Mouse (Mus musculus) NIH3T3 (cell line): ENCODE measurements at regions not wholly inside any gene's neighbourhood (a gene's known extent, or its start where the extent isn't known, plus 50 kb on each side); places are given as distances from the start of the nearest gene placed in this dataset.

ENCODE experiments used
- DNase-seq: peaks from one replicate; pipeline ENCODE4 v3.0.0-alpha.2; 2012; ENCODE audit warnings: low read depth

- DNase-seq = no peak
Observed at GRCm38 (mm10) chr3:65478215-65478614, 50.0 kb upstream of the Tiparp start.

DNA sequence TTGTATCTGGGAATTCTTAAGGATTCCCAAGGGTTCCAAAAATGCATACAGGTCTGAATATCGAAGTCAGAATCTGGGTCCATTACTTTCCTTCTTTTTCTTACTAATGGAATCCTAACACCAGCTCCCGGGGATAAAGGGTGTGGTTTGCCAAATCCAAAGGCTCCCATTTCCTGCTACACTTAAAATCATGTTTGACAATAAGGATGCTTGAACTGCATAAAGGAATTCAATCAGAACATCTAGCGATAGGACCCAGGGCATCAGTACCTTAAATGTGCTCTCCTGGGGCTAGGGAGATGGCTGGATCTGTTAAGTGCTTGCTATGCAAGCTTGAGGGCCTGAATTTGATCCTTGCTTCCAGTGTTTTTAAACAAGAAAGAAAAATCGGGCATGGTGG, 51.1 kb upstream of the Tiparp start:
- no peak for DNase-seq

- no peak for DNase-seq
Observed at GRCm38 (mm10) chr3:65476091-65476953, 51.9 kb upstream of the Tiparp start.

DNA sequence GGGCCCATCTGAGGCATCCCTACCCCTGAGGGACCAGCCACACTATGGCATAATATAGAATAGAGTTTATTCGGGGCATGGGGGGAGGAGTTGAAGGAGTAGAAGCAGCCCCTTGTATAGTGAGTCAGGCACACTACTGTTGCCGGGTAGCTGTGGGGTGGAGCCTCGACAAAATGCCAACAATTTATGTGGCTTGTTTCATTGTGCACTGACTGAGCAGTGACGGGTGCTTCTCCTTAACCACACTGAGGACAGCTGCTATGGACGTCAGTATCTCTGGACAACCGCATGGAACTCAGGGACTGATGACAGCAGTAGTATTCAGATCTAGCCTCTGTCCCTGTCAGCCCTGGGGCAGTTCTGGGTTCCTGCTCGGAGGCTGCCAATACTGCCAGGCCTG, 53.6 kb upstream of the Tiparp start:
- no peak for DNase-seq

DNA sequence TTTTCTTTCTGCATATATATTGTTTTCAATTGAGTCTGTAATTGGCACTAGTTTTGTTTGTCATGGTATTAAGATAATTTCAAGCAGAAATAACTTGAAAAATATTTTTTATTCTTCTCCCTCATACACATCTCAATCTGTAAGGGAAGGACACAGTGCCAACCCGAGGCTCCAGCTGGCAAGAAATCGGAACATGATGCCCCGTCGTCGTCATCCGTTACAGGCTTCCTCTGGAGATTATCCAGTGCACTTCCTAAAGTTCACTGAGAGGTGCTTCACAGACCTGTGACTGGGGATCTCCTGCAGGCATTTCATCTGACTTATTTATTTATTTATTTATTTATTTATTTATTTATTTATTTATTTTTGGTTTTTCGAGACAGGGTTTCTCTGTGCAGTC, 56.4 kb upstream of the Tiparp start:
- DNase-seq = no peak

DNA sequence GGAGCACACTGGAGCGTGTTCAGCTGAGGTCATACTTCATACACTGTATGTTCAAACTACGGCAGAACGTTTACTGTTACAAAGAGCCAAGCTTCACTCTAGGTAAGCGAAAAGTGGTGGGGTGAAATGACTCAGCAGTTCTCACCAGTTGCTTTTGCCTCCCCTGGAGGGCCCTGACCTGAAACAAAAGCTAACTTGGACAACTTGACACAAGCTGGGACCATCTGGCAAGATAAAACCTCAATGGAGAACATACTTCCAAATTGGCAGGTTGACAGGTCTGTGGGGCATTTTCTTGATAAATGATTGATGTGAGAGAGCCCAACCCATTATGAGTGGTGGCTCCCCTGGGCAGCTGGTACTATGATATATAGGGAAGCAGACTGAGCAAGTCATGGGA, 59.0 kb upstream of the Tiparp start:
- peak; percentile 80 for DNase-seq

GRCm38 (mm10) chr3:65464769-65465168, 63.4 kb upstream of the Tiparp start:
- DNase-seq = no peak

GRCm38 (mm10) chr3:65460936-65461335, 67.3 kb upstream of the Tiparp start:
- DNase-seq = no peak

DNA sequence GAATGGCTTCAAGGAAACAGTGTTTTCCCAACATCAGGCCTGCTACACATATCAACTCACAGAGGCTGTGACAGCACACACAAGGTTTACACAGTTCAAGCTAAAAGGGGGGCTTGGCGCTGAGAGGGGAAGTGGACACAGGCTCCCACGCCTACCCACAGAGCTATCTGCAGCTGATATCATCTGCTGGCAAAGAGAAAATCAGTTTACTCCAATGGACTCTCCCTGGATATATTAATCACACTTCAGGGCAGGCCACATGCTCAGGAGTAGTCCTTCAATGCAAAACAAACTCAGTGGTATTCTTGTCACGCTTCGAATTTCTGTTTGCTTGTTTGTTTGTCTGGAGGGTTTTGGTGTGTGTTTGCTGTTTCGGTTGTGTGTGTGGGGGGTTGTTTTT, 67.3 kb upstream of the Ssr3 start:
- DNase-seq = no peak

DNA sequence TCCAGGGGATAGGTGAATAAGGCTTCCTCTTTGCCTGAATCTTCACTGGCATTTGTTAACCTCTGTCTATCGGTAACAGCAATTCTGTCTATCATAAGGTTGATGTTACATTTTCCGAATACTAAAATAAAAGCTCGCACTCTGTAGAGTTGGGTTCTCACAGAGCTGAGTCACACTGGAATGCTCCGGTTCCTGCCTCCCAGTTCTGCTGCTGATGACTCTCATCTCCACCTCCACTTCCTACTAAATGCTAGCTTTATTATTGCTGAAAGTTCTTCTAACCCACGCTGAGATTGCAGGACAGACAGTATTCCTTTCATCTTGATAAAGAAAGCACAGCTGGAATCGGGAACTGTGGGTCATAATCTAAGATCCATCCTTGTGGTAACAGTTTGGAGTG, 65.5 kb upstream of the Ssr3 start:
- no peak for DNase-seq

GRCm38 (mm10) chr3:65455597-65456284, 63.3 kb upstream of the Ssr3 start:
- peak; percentile 23 for DNase-seq

GRCm38 (mm10) chr3:65454301-65454700, 61.9 kb upstream of the Ssr3 start:
- DNase-seq = peak; percentile 40

DNA sequence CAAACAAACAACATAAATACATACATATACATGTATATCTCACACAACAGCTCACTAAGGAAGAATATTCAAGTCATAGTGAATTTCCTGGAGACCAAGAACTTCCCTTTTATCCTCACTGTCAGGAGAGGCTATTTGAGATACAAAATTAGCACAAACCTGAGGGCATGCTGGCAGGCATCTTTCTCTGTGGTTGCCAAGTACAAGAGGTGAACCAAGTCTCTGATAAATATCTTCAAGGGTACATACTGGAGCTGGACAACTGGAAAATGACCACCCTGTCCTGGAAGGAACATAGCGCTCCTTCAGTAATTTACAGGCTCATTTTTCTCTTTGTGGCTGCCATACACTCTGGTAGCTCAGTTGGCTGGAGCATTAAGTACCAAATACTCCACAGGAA, 56.8 kb upstream of the Ssr3 start:
- no peak for DNase-seq

DNA sequence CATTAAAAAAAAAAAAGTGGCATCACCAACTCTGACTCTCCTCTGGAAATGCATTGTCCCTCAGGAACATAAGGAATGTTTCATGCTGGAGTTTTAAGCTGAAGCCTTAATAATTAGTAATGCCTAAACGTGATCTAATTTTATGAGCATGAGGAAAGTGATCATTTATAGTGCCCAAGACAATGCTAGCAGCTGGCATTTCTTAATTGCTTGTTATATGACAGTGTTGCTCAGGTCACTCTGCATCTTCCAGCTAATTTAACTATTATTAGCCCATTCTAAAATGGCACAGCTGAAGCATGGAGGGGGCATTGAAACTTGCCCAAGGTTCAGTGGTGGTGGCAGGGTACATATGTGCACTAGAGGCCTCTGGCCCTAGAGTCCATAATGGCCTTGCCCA, 51.3 kb upstream of the Ssr3 start:
- DNase-seq = no peak

DNA sequence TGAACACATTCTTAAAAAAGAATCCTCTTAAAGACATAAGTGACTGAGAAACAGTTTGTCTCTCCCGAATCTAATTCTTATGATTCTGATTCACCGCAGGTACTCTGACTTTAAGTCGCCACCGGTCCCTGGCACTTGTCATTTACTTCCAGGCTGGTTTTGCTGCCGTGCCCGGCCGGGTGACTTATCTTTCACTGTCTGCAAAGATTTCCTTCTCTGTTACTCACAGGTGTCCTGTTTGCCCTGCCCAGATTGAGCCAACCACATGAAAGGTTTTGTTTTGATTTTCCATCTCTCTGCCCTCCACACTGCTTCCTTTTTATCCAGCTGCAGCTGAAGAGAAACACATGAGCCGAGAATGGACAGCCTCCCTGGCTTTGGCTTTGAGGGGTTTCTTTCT, 50.5 kb upstream of the Ssr3 start:
- no peak for DNase-seq

DNA sequence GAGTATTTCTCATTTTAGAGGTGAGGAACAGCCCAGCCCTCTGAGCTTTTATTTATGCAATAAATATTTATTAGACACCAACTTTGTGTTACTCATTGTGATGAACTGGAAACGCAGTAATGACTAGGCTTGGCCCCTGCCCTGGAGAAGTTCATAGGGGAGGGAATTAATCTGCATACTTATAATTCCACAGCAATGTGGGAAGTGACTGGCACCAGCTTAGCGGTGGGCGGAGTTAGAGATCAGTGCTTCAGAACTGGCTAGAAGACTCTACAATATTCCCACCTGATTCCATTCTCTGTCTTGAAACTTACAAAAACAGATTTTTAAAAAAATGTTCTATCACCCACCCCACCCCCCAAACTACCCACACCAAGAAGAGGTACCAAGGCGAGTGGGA, 49.8 kb upstream of the Ssr3 start:
- peak; percentile 53 for DNase-seq
